ENCODE assay signal across 36 mouse cellular contexts in genomic region chr2:163192485-163192884, GRCm38 (mm10). TPM values are rescaled to one million over a fixed set of nuclear protein-coding genes. Genes with fewer than 3 reads are reported as not detected.
"Had no signal": no experiment of that assay in that cellular context is flagged by ENCODE, and none has a peak within 500 bp of the region (broad histone marks: within the 10 kb centered on the region; RNA-seq: fewer than 3 reads in every experiment).

No protein-coding gene starts in this region.

- H3K4me3 ChIP-seq: heart, embryonic 10.5 days; heart, embryonic 12.5 days; heart, embryonic 13.5 days; heart, embryonic 15.5 days; hindbrain, embryonic 10.5 days; hindbrain, embryonic 12.5 days; hindbrain, embryonic 13.5 days; hindbrain, embryonic 15.5 days; intestine, embryonic 15.5 days; kidney, embryonic 15.5 days; layer of hippocampus, adult 2 months had no signal

- H3K27me3 ChIP-seq: heart, embryonic 12.5 days; intestine, embryonic 15.5 days had no signal

- H3K36me3 ChIP-seq: heart, embryonic 10.5 days; heart, embryonic 12.5 days; heart, embryonic 13.5 days; heart, embryonic 15.5 days; hindbrain, embryonic 10.5 days; hindbrain, embryonic 12.5 days; hindbrain, embryonic 13.5 days; hindbrain, embryonic 15.5 days; intestine, embryonic 15.5 days; kidney, embryonic 15.5 days had no signal

- H3K9me3 ChIP-seq: heart, embryonic 10.5 days; heart, embryonic 12.5 days; heart, embryonic 13.5 days; heart, embryonic 15.5 days; hindbrain, embryonic 10.5 days; hindbrain, embryonic 12.5 days; hindbrain, embryonic 13.5 days; hindbrain, embryonic 15.5 days; intestine, embryonic 15.5 days; kidney, embryonic 15.5 days had no signal

- H3K27ac ChIP-seq: heart, embryonic 13.5 days; heart, embryonic 15.5 days; hindbrain, embryonic 12.5 days; hindbrain, embryonic 13.5 days; hindbrain, embryonic 14.5 days; hindbrain, embryonic 15.5 days; hindbrain, postnatal 0 days; intestine, embryonic 15.5 days; kidney, embryonic 15.5 days; kidney, postnatal 0 days; layer of hippocampus, adult 2 months had no signal

- H3K4me1 ChIP-seq: heart, embryonic 15.5 days had no signal

- DNase-seq: heart, postnatal 10 days; heart, postnatal 14 days; heart, postnatal 36 days; heart, postnatal 4 days; kidney, adult 11 months; kidney, adult 18-20 months; kidney, adult 2 months; kidney, adult 8-10 months; kidney, adult 9 months; kidney, postnatal 10 days; kidney, postnatal 14 days; kidney, postnatal 25 days; kidney, postnatal 36 days; kidney, postnatal 4 days; layer of hippocampus, adult 9-11 months; layer of hippocampus, postnatal 36 days had no signal

- H3K4me2 ChIP-seq: heart, embryonic 11.5 days; heart, embryonic 12.5 days; heart, embryonic 13.5 days; heart, embryonic 15.5 days; hindbrain, embryonic 12.5 days; hindbrain, embryonic 13.5 days; hindbrain, embryonic 14.5 days; hindbrain, embryonic 15.5 days; intestine, embryonic 15.5 days; kidney, embryonic 15.5 days had no signal

- ATAC-seq: hindbrain, embryonic 16.5 days; hindbrain, postnatal 0 days; inflammation-experienced regulatory T-cells, adult 6 months; intestine, embryonic 15.5 days; intestine, embryonic 16.5 days; intestine, postnatal 0 days had no signal

- H3K9ac ChIP-seq: heart, embryonic 12.5 days; heart, embryonic 13.5 days; heart, embryonic 15.5 days; hindbrain, embryonic 12.5 days; hindbrain, embryonic 13.5 days; hindbrain, embryonic 14.5 days; hindbrain, embryonic 15.5 days; intestine, embryonic 15.5 days; kidney, embryonic 15.5 days had no signal

RNA-seq across cellular contexts. Expression of gene Tox2, which starts 10.4 kb away (rescaled TPM):
- total RNA-seq: hematopoietic stem cell, adult 5-6 weeks had no signal
